Mouse (Mus musculus) heart, embryonic 13.5 days (tissue): Measurements from ENCODE around the gene Lpcat4. TPM values are rescaled to one million over a fixed set of nuclear protein-coding genes. Genes with fewer than 3 reads are reported as not detected.
"Not testable (repeated sequence)": the region's sequence is repeated elsewhere in the genome, so short reads cannot be mapped to it uniquely, and the experiment has no call there.

Source experiments
- ATAC-seq: fragments of 200-750 bp; cut with Nextera tagmentation; 2 replicates; pipeline ENCODE4 v1.8.0; 2017; ENCODE audit warnings: moderate TSS enrichment; ENCODE audit not compliant: insufficient number of reproducible peaks, low FRiP score, low TSS enrichment; ENCODE audit errors: extremely low read depth
- H3K27ac ChIP-seq: fragments of 300-500 bp; sonication (generic); replicated peaks from 2 replicates; pipeline ENCODE4 v1.5.1; 2015; ENCODE audit warnings: moderate library complexity, mild to moderate bottlenecking, inconsistent platforms
- H3K27me3 ChIP-seq: fragments of 300-500 bp; sonication (generic); replicated peaks from 2 replicates; pipeline ENCODE4 v1.6.1; 2015; ENCODE audit warnings: mild to moderate bottlenecking, inconsistent platforms
- H3K36me3 ChIP-seq: fragments of 300-500 bp; sonication (generic); 2 replicates; pipeline ENCODE4 v1.6.1; 2015; ENCODE audit warnings: mild to moderate bottlenecking, inconsistent platforms
- H3K4me1 ChIP-seq: fragments of 300-500 bp; sonication (generic); 2 replicates; pipeline ENCODE4 v1.6.1; 2015; ENCODE audit warnings: inconsistent platforms
- H3K4me2 ChIP-seq: fragments of 300-500 bp; sonication (generic); 2 replicates; pipeline ENCODE4 v1.6.1; 2015; ENCODE audit warnings: inconsistent platforms, mild to moderate bottlenecking, moderate library complexity
- H3K4me3 ChIP-seq: fragments of 300-500 bp; sonication (generic); 2 replicates; pipeline ENCODE4 v1.5.1; 2015; ENCODE audit warnings: moderate library complexity, mild to moderate bottlenecking, inconsistent platforms
- H3K9ac ChIP-seq: fragments of 300-500 bp; sonication (generic); 2 replicates; pipeline ENCODE4 v1.6.1; 2015; ENCODE audit warnings: inconsistent platforms, mild to moderate bottlenecking, moderate library complexity
- H3K9me3 ChIP-seq: fragments of 300-500 bp; sonication (generic); 2 replicates; pipeline ENCODE4 v1.6.1; 2016; ENCODE audit warnings: inconsistent platforms
- WGBS: fragments of 180-500 bp; shearing (Covaris S2); methylation state at CpG from one replicate; pipeline ENCODE4 v1.1.7; 2015; ENCODE audit warnings: mixed read lengths; 5-methylcytosine and 5-hydroxymethylcytosine counted together
- polyA plus RNA-seq: library from polyadenylated mRNA; unstranded; fragments of >200 nt; fragmentation: Nextera tagmentation; extraction: Ambion mirVana; gene quantifications from 2 replicates; pipeline ENCODE4 v1.2.1, GENCODE M21; 2015

Lpcat4 gene
- polyA plus RNA-seq, 1 experiment from 2014 or later, result 14.5 TPM

- peak overlapping the region; percentile 90 for H3K4me2 ChIP-seq
- H3K27ac ChIP-seq, result peak overlapping the region; percentile 67
- 2% methylated on average over 21 of the region's 21 CpGs for WGBS
- no peaks in the 10 kb centered on the region for H3K36me3 ChIP-seq
- no peaks in the 10 kb centered on the region for H3K9me3 ChIP-seq
- H3K4me1 ChIP-seq, result peaks cover 14% of the 10 kb centered on the region
- H3K4me3 ChIP-seq, result peak overlapping the region; percentile 69
- H3K9ac ChIP-seq, result peak overlapping the region; percentile 89
- ATAC-seq, result peak; percentile 94
- H3K27me3 ChIP-seq, result no peaks in the 10 kb centered on the region
Measured at GRCm38 (mm10) chr2:112284363-112285030, 45.2 kb downstream of the Lpcat4 start.

- Histone ChIP-seq H3K4me2 (peak overlapping the region; percentile 90), H3K27ac (no peak overlapping the region), H3K9ac (peak overlapping the region; percentile 89), H3K27me3 (no peaks in the 10 kb centered on the region), H3K4me1 (peaks cover 16% of the 10 kb centered on the region), H3K36me3 (no peaks in the 10 kb centered on the region), H3K9me3 (no peaks in the 10 kb centered on the region), H3K4me3 (peak overlapping the region; percentile 69)
- 57% methylated on average over 6 of the region's 6 CpGs for WGBS
- no peak for ATAC-seq
Measured at GRCm38 (mm10) chr2:112285031-112285390, 45.7 kb downstream of the Lpcat4 start.

GRCm38 (mm10) chr2:112286062-112286461 is 46.8 kb downstream of the Lpcat4 start:
- H3K4me3 ChIP-seq, ATAC-seq, H3K27me3 ChIP-seq, H3K9ac ChIP-seq, H3K36me3 ChIP-seq, H3K4me2 ChIP-seq, H3K9me3 ChIP-seq, H3K27ac ChIP-seq: not testable (repeated sequence)
- WGBS, result 93% methylated on average over 1 of the region's 1 CpGs
- H3K4me1 ChIP-seq, result peaks cover 16% of the 10 kb centered on the region

GRCm38 (mm10) chr2:112287059-112287458 is 47.8 kb downstream of the Lpcat4 start:
- Histone ChIP-seq H3K36me3 (no peaks in the 10 kb centered on the region), H3K9me3 (no peaks in the 10 kb centered on the region), H3K27ac (no peak overlapping the region), H3K4me2 (no peak overlapping the region; the same call in 1 of the 2 replicates), H3K4me1 (peaks cover 16% of the 10 kb centered on the region), H3K9ac (peak overlapping the region; percentile 3; the same call in 1 of the 2 replicates), H3K27me3 (no peaks in the 10 kb centered on the region), H3K4me3 (no peak overlapping the region)
- ATAC-seq, result no peak
- WGBS, result 60% methylated on average over 4 of the region's 4 CpGs

GRCm38 (mm10) chr2:112289507-112289906 is 50.2 kb downstream of the Lpcat4 start:
- Histone ChIP-seq H3K27me3 (no peaks in the 10 kb centered on the region), H3K27ac (no peak overlapping the region), H3K4me1 (peaks cover 12% of the 10 kb centered on the region), H3K4me2 (no peak overlapping the region), H3K9ac (no peak overlapping the region), H3K9me3 (no peaks in the 10 kb centered on the region), H3K4me3 (no peak overlapping the region), H3K36me3 (peaks cover 4% of the 10 kb centered on the region)
- WGBS, result 78% methylated on average over 3 of the region's 3 CpGs
- no peak for ATAC-seq

GRCm38 (mm10) chr2:112292823-112293222 is 53.6 kb downstream of the Lpcat4 start:
- H3K27ac ChIP-seq, result no peak overlapping the region
- WGBS, result 66% methylated on average over 2 of the region's 2 CpGs
- no peak for ATAC-seq
- no peak overlapping the region for H3K9ac ChIP-seq
- peaks cover 23% of the 10 kb centered on the region for H3K4me1 ChIP-seq
- peaks cover 4% of the 10 kb centered on the region for H3K36me3 ChIP-seq
- H3K9me3 ChIP-seq, result no peaks in the 10 kb centered on the region
- no peaks in the 10 kb centered on the region for H3K27me3 ChIP-seq
- no peak overlapping the region for H3K4me3 ChIP-seq
- H3K4me2 ChIP-seq, result no peak overlapping the region

GRCm38 (mm10) chr2:112296211-112296610 is 56.9 kb downstream of the Lpcat4 start:
- no peaks in the 10 kb centered on the region for H3K27me3 ChIP-seq
- H3K4me2 ChIP-seq, result peak overlapping the region; percentile 58
- H3K4me3 ChIP-seq, result peak overlapping the region; percentile 29
- peaks cover 4% of the 10 kb centered on the region for H3K36me3 ChIP-seq
- H3K27ac ChIP-seq, result peak overlapping the region; percentile 93
- WGBS, result 42% methylated on average over 3 of the region's 3 CpGs
- no peaks in the 10 kb centered on the region for H3K9me3 ChIP-seq
- peak overlapping the region; percentile 67; the same call in 1 of the 2 replicates for H3K9ac ChIP-seq
- peaks cover 21% of the 10 kb centered on the region for H3K4me1 ChIP-seq
- ATAC-seq, result no peak

Other genes with a start within 250 kb of the Lpcat4 start
- not detected in 2 replicates for gene Olfr1309, start 249.2 kb upstream of the Lpcat4 start, polyA plus RNA-seq
- gene Olfr1310, start 226.8 kb upstream of the Lpcat4 start, polyA plus RNA-seq, result not detected in 2 replicates
- not detected in 2 replicates for gene Olfr1311, start 215.1 kb upstream of the Lpcat4 start, polyA plus RNA-seq
- not detected in 2 replicates for gene Olfr1312, start 189.2 kb upstream of the Lpcat4 start, polyA plus RNA-seq
- not detected in 2 replicates for gene Olfr1313, start 161.6 kb upstream of the Lpcat4 start, polyA plus RNA-seq
- gene Olfr1314, start 142.7 kb upstream of the Lpcat4 start, polyA plus RNA-seq, result not detected in 2 replicates
- not detected in 2 replicates for gene Olfr1315-ps1, start 124.0 kb upstream of the Lpcat4 start, polyA plus RNA-seq
- not detected in 2 replicates for gene Olfr1316, start 104.5 kb upstream of the Lpcat4 start, polyA plus RNA-seq
- gene Olfr1317, start 99.1 kb upstream of the Lpcat4 start, polyA plus RNA-seq, result not detected in 2 replicates
- gene Olfr1318, start 85.3 kb upstream of the Lpcat4 start, polyA plus RNA-seq, result not detected in 2 replicates
- gene Nutm1, start 19.8 kb downstream of the Lpcat4 start, polyA plus RNA-seq, result 0.04 and 0.05 TPM in 2 replicates
- gene Nop10, start 22.5 kb downstream of the Lpcat4 start, polyA plus RNA-seq, result 155 and 186 TPM in 2 replicates
- 8.4 and 9.5 TPM in 2 replicates for gene Slc12a6, start 26.4 kb downstream of the Lpcat4 start, polyA plus RNA-seq
- not detected in 2 replicates for gene Gm21985, start 26.8 kb downstream of the Lpcat4 start, polyA plus RNA-seq
- 96.8 and 109 TPM in 2 replicates for gene Emc4, start 128.6 kb downstream of the Lpcat4 start, polyA plus RNA-seq
- gene Katnbl1, start 139.7 kb downstream of the Lpcat4 start, polyA plus RNA-seq, result 22.0 and 22.3 TPM in 2 replicates
- 17.5 and 19.3 TPM in 2 replicates for gene Emc7, start 215.5 kb downstream of the Lpcat4 start, polyA plus RNA-seq
- gene Chrm5, start 241.3 kb downstream of the Lpcat4 start, polyA plus RNA-seq, result not detected in 2 replicates